In genomic region chr9:118537463-118538339, GRCm38 (mm10) we compare ENCODE assay signal across 31 mouse cellular contexts. TPM values are rescaled to one million over a fixed set of nuclear protein-coding genes. Genes with fewer than 3 reads are reported as not detected.
"Had no signal": no experiment of that assay in that cellular context is flagged by ENCODE, and none has a peak within 500 bp of the region (broad histone marks: within the 10 kb centered on the region; RNA-seq: fewer than 3 reads in every experiment).

No protein-coding gene starts in this region.

- H3K4me3 ChIP-seq: heart, embryonic 10.5 days; heart, embryonic 13.5 days; heart, embryonic 15.5 days; intestine, embryonic 15.5 days; layer of hippocampus, adult 2 months; limb, embryonic 12.5 days; liver, embryonic 13.5 days; liver, embryonic 15.5 days had no signal

- H3K4me2 ChIP-seq: heart, embryonic 13.5 days; heart, embryonic 15.5 days; hindbrain, embryonic 14.5 days; intestine, embryonic 15.5 days; limb, embryonic 12.5 days; liver, embryonic 11.5 days; liver, embryonic 13.5 days; liver, embryonic 15.5 days had no signal

- ATAC-seq: hindbrain, embryonic 16.5 days; inflammation-experienced regulatory T-cells, adult 6 months; intestine, embryonic 15.5 days; intestine, postnatal 0 days had no signal

- H3K4me1 ChIP-seq: heart, embryonic 10.5 days; heart, embryonic 13.5 days; heart, embryonic 15.5 days; intestine, embryonic 15.5 days; limb, embryonic 12.5 days had no signal

- H3K9me3 ChIP-seq: heart, embryonic 10.5 days; heart, embryonic 13.5 days; heart, embryonic 15.5 days; intestine, embryonic 15.5 days; limb, embryonic 12.5 days; liver, embryonic 13.5 days; liver, embryonic 15.5 days had no signal

- H3K27me3 ChIP-seq: heart, embryonic 13.5 days; heart, embryonic 15.5 days; intestine, embryonic 15.5 days; limb, embryonic 12.5 days; liver, embryonic 13.5 days; liver, embryonic 15.5 days had no signal

- H3K27ac ChIP-seq: heart, embryonic 10.5 days; heart, embryonic 13.5 days; heart, embryonic 15.5 days; hindbrain, embryonic 14.5 days; intestine, embryonic 15.5 days; layer of hippocampus, adult 2 months; limb, embryonic 12.5 days; liver, embryonic 13.5 days; liver, embryonic 15.5 days had no signal

- H3K9ac ChIP-seq: heart, embryonic 13.5 days; heart, embryonic 15.5 days; hindbrain, embryonic 14.5 days; intestine, embryonic 15.5 days; limb, embryonic 12.5 days; liver, embryonic 13.5 days; liver, embryonic 15.5 days had no signal

- DNase-seq: gastrocnemius, postnatal 14 days; gastrocnemius, postnatal 36 days; heart, adult 18-20 months; heart, postnatal 14 days; heart, postnatal 36 days; kidney, adult 18-20 months; kidney, adult 8-10 months; kidney, postnatal 10 days; kidney, postnatal 25 days; kidney, postnatal 4 days; layer of hippocampus, postnatal 36 days; left cerebral cortex, postnatal 4 days; liver; liver, embryonic 13.5 days had no signal

RNA-seq across cellular contexts. Expression of gene Eomes, which starts 59.7 kb away (rescaled TPM):
- total RNA-seq: gastrocnemius, adult 18-20 months; gastrocnemius, adult 8-10 months; gastrocnemius, postnatal 14 days; gastrocnemius, postnatal 36 days; heart, postnatal 14 days had no signal
- polyA plus RNA-seq: heart, embryonic 13.5 days; heart, postnatal 0 days; intestine, postnatal 0 days; kidney, embryonic 14.5 days; kidney, embryonic 16.5 days; liver, embryonic 11.5 days; liver, embryonic 13.5 days; liver, embryonic 15.5 days had no signal
